8 mouse cellular contexts compared by ENCODE assay signal in the genomic region with DNA sequence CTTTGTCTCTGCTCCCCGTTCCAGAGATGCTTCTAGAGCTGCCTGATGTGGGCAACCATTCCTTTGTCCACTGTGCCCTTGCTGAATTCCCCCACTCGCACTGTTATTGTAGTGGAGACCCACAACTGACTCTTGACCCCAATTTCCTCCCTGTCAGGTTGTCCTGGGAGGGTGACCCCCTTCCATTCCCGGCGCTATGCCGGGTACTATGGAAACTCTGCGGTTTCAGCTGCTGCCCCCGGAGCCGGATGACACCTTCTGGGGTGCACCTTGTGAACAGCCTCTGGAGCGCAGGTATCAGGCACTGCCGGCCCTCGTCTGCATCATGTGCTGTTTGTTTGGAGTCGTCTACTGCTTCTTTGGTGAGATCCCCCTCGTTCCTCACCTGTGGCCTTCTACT. TPM values are rescaled to one million over a fixed set of nuclear protein-coding genes. Genes with fewer than 3 reads are reported as not detected.
A peak's percentile ranks its signal among the peaks of the same experiment; 100 is the strongest.
DNase-seq lines count a peak whose midpoint lies in the region; ATAC-seq and TF ChIP-seq lines count a peak whose summit lies in the region.

No protein-coding gene starts in this region.

- no peak for TF ChIP-seq EP300 in heart, adult 2 months (IDR thresholded peaks at IDR 0.05; ENCODE audit: insufficient read depth, low read depth, low read length)

- no peaks in the 10 kb centered on the region for H3K79me2 ChIP-seq in heart, adult 2 months (replicated peaks; ENCODE audit: control insufficient read depth, insufficient read depth, low read length)

- 24% methylated on average over 13 of the region's 13 CpGs for WGBS in heart, embryonic 14.5 days
- 21% methylated on average over 13 of the region's 13 CpGs for WGBS in heart, adult 2 months
- 15% methylated on average over 13 of the region's 13 CpGs for WGBS in hindbrain, embryonic 11.5 days
- WGBS in midbrain, embryonic 12.5 days, result 17% methylated on average over 13 of the region's 13 CpGs

- H3K27me3 ChIP-seq in heart, embryonic 14.5 days (ENCODE audit: control insufficient read depth, insufficient read depth, low read length), result peaks cover 70% of the 10 kb centered on the region
- peaks cover 5% of the 10 kb centered on the region for H3K27me3 ChIP-seq in heart, adult 2 months (ENCODE audit: control insufficient read depth, insufficient read depth, low read length)
- peaks cover 22% of the 10 kb centered on the region for H3K27me3 ChIP-seq in hindbrain, embryonic 11.5 days (ENCODE audit: control insufficient read depth, insufficient read depth, low read length)
- peaks cover 52% of the 10 kb centered on the region for H3K27me3 ChIP-seq in midbrain, embryonic 12.5 days

- intact Hi-C loops in heart, adult 2 months (cut with DNase I), result loop anchor here (2.0 kb wide), 1 partner anchor 117 kb away; no protein-coding TSS in a partner anchor

- no peak for DNase-seq in heart, adult 2 months
- DNase-seq in hindbrain, embryonic 11.5 days (ENCODE audit: low spot score), result no peak
- DNase-seq in urinary bladder, postnatal 36 days (ENCODE audit: low spot score in 2 of 2), result no peak
- DNase-seq in frontal cortex, postnatal 25 days (ENCODE audit: low spot score in 2 of 2), result no peak
- DNase-seq in embryo, embryonic 10 days (ENCODE audit: low spot score), result no peak

- peak overlapping the region in 1 of 2 experiments; percentile 68; a peak in 3 of 4 replicates for H3K4me3 ChIP-seq in heart, embryonic 14.5 days (ENCODE audit: control insufficient read depth in 1 of 2, insufficient read depth in 1 of 2, low read depth in 1 of 2, low read length in 2 of 2)
- H3K4me3 ChIP-seq in heart, adult 2 months, result no peak overlapping the region
- peak overlapping the region; percentile 98 for H3K4me3 ChIP-seq in cortical plate, adult 2 months (ENCODE audit: insufficient read depth, low read length)
- peak overlapping the region; percentile 88 for H3K4me3 ChIP-seq in hindbrain, embryonic 11.5 days (ENCODE audit: low read depth, low read length)
- H3K4me3 ChIP-seq in midbrain, embryonic 12.5 days, result peak overlapping the region; percentile 82

- no peak for TF ChIP-seq POLR2A in heart, adult 2 months (IDR thresholded peaks at IDR 0.05; ENCODE audit: insufficient read depth, low read depth, low read length)
- TF ChIP-seq POLR2A in cortical plate, adult 2 months (IDR thresholded peaks at IDR 0.05; ENCODE audit: extremely low read depth, insufficient read depth, low read length), result no peak

- ATAC-seq in heart, embryonic 14.5 days (ENCODE audit: insufficient number of reproducible peaks, insufficient read depth, low FRiP score, low read depth), result no peak
- ATAC-seq in hindbrain, embryonic 11.5 days (ENCODE audit: low FRiP score), result no peak
- no peak for ATAC-seq in midbrain, embryonic 12.5 days (ENCODE audit: low FRiP score, low read depth)

- H3K36me3 ChIP-seq in heart, embryonic 14.5 days (ENCODE audit: control insufficient read depth, insufficient read depth, low read length), result peaks cover 26% of the 10 kb centered on the region
- no peaks in the 10 kb centered on the region for H3K36me3 ChIP-seq in heart, adult 2 months (ENCODE audit: control insufficient read depth, insufficient read depth, low read length)
- H3K36me3 ChIP-seq in hindbrain, embryonic 11.5 days (ENCODE audit: control insufficient read depth, insufficient read depth, low read length), result peaks cover 8% of the 10 kb centered on the region; the same call in 1 of the 2 replicates
- H3K36me3 ChIP-seq in midbrain, embryonic 12.5 days, result peaks cover 40% of the 10 kb centered on the region

- peak overlapping the region; percentile 83 for H3K4me2 ChIP-seq in heart, embryonic 14.5 days (ENCODE audit: low read length)
- H3K4me2 ChIP-seq in hindbrain, embryonic 11.5 days (replicated peaks; ENCODE audit: low read depth, low read length), result peak overlapping the region; percentile 92
- H3K4me2 ChIP-seq in midbrain, embryonic 12.5 days (replicated peaks), result peak overlapping the region; percentile 90

- H3K9ac ChIP-seq in heart, embryonic 14.5 days (ENCODE audit: low read length), result no peak overlapping the region
- no peak overlapping the region for H3K9ac ChIP-seq in heart, adult 2 months (ENCODE audit: low read depth, low read length)
- H3K9ac ChIP-seq in hindbrain, embryonic 11.5 days (ENCODE audit: low read depth, low read length), result peak overlapping the region; percentile 84
- peak overlapping the region; percentile 70 for H3K9ac ChIP-seq in midbrain, embryonic 12.5 days (replicated peaks)

- H3K9me3 ChIP-seq in heart, embryonic 14.5 days (ENCODE audit: control insufficient read depth, low read length), result no peaks in the 10 kb centered on the region
- H3K9me3 ChIP-seq in hindbrain, embryonic 11.5 days (ENCODE audit: control insufficient read depth, low read length), result no peaks in the 10 kb centered on the region
- H3K9me3 ChIP-seq in midbrain, embryonic 12.5 days, result no peaks in the 10 kb centered on the region

- no peak for TF ChIP-seq CTCF in heart, adult 2 months (IDR thresholded peaks at IDR 0.05)
- TF ChIP-seq CTCF in cortical plate, adult 2 months (IDR thresholded peaks at IDR 0.05; ENCODE audit: extremely low read depth, insufficient read depth, low read length), result no peak

- peaks cover 12 to 24% of the 10 kb centered on the region in 2 experiments for H3K4me1 ChIP-seq in heart, embryonic 14.5 days (ENCODE audit: control insufficient read depth in 2 of 2, insufficient read depth in 2 of 2, low read length in 2 of 2)
- H3K4me1 ChIP-seq in heart, adult 2 months (ENCODE audit: control insufficient read depth, insufficient read depth, low read length), result peaks cover 4% of the 10 kb centered on the region
- H3K4me1 ChIP-seq in cortical plate, adult 2 months (ENCODE audit: control insufficient read depth, insufficient read depth, low read length), result no peaks in the 10 kb centered on the region
- H3K4me1 ChIP-seq in hindbrain, embryonic 11.5 days (replicated peaks; ENCODE audit: control insufficient read depth, insufficient read depth, low read length), result 0 out of 2 replicates have a peak, but pooled peaks cover 3% of the 10 kb centered on the region
- H3K4me1 ChIP-seq in midbrain, embryonic 12.5 days, result peaks cover 38% of the 10 kb centered on the region

- no peak overlapping the region for H3K27ac ChIP-seq in heart, embryonic 14.5 days (replicated peaks in 1 of 2; ENCODE audit: control insufficient read depth in 1 of 2, insufficient read depth in 1 of 2, low read depth in 2 of 2, low read length in 2 of 2)
- H3K27ac ChIP-seq in heart, adult 2 months, result no peak overlapping the region
- H3K27ac ChIP-seq in cortical plate, adult 2 months (ENCODE audit: insufficient read depth, low read length), result peak overlapping the region; percentile 96
- no peak overlapping the region for H3K27ac ChIP-seq in hindbrain, embryonic 11.5 days (ENCODE audit: low read depth, low read length)
- H3K27ac ChIP-seq in midbrain, embryonic 12.5 days (replicated peaks), result peak overlapping the region; percentile 78

RNA-seq across cellular contexts. Expression of gene Tmem198, which starts 0.7 kb away (rescaled TPM):
- polyA plus RNA-seq in heart, embryonic 14.5 days (2014; fragmentation: Nextera tagmentation; extraction: Ambion mirVana), result 0.20 and 0.38 TPM in 2 replicates
- under 1 TPM; 0.21 to 0.66 TPM for total RNA-seq in heart, adult 2 months (2021)
- polyA plus RNA-seq in heart, adult 2 months (2012; rRNA removed), result 0.39 and 0.73 TPM in 2 replicates
- 103 and 108 TPM in 2 replicates for polyA plus RNA-seq in cortical plate, adult 2 months (2012; rRNA removed)
- 11.1 and 11.6 TPM in 2 replicates for polyA plus RNA-seq in hindbrain, embryonic 11.5 days (2014; fragmentation: Nextera tagmentation; extraction: Ambion mirVana)
- 26.5 and 27.6 TPM in 2 replicates for polyA plus RNA-seq in midbrain, embryonic 12.5 days (2016; fragmentation: Nextera tagmentation; extraction: Ambion mirVana)

RNA-seq across cellular contexts. Expression of gene Chpf, which starts 0.9 kb away (rescaled TPM):
- 23.5 and 27.0 TPM in 2 replicates for polyA plus RNA-seq in heart, embryonic 14.5 days (2014; fragmentation: Nextera tagmentation; extraction: Ambion mirVana)
- total RNA-seq in heart, adult 2 months (2021), result 10 to 100 TPM; 23.2 to 25.0 TPM
- 26.9 and 37.8 TPM in 2 replicates for polyA plus RNA-seq in heart, adult 2 months (2012; rRNA removed)
- 78.0 and 81.6 TPM in 2 replicates for polyA plus RNA-seq in cortical plate, adult 2 months (2012; rRNA removed)
- polyA plus RNA-seq in hindbrain, embryonic 11.5 days (2014; fragmentation: Nextera tagmentation; extraction: Ambion mirVana), result 17.8 and 20.2 TPM in 2 replicates
- 35.9 and 36.3 TPM in 2 replicates for polyA plus RNA-seq in midbrain, embryonic 12.5 days (2016; fragmentation: Nextera tagmentation; extraction: Ambion mirVana)

RNA-seq across cellular contexts. Expression of gene Obsl1, which starts 26.2 kb away (rescaled TPM):
- 109 and 124 TPM in 2 replicates for polyA plus RNA-seq in heart, embryonic 14.5 days (2014; fragmentation: Nextera tagmentation; extraction: Ambion mirVana)
- total RNA-seq in heart, adult 2 months (2021), result 100 to 1,000 TPM; 117 to 131 TPM
- polyA plus RNA-seq in heart, adult 2 months (2012; rRNA removed), result 87.8 and 119 TPM in 2 replicates
- 32.9 and 34.5 TPM in 2 replicates for polyA plus RNA-seq in cortical plate, adult 2 months (2012; rRNA removed)
- 34.0 and 34.4 TPM in 2 replicates for polyA plus RNA-seq in hindbrain, embryonic 11.5 days (2014; fragmentation: Nextera tagmentation; extraction: Ambion mirVana)
- polyA plus RNA-seq in midbrain, embryonic 12.5 days (2016; fragmentation: Nextera tagmentation; extraction: Ambion mirVana), result 42.7 and 46.6 TPM in 2 replicates

RNA-seq across cellular contexts. Expression of gene Inha, which starts 26.8 kb away (rescaled TPM):
- 2.6 and 3.9 TPM in 2 replicates for polyA plus RNA-seq in heart, embryonic 14.5 days (2014; fragmentation: Nextera tagmentation; extraction: Ambion mirVana)
- 1 to 10 TPM; 4.1 to 4.3 TPM for total RNA-seq in heart, adult 2 months (2021)
- polyA plus RNA-seq in heart, adult 2 months (2012; rRNA removed), result 17.0 and 20.4 TPM in 2 replicates
- polyA plus RNA-seq in cortical plate, adult 2 months (2012; rRNA removed), result 88.7 and 90.3 TPM in 2 replicates
- polyA plus RNA-seq in hindbrain, embryonic 11.5 days (2014; fragmentation: Nextera tagmentation; extraction: Ambion mirVana), result 1.3 and 2.0 TPM in 2 replicates
- polyA plus RNA-seq in midbrain, embryonic 12.5 days (2016; fragmentation: Nextera tagmentation; extraction: Ambion mirVana), result 7.2 and 8.9 TPM in 2 replicates

RNA-seq across cellular contexts. Expression of gene Asic4, which starts 29.8 kb away (rescaled TPM):
- polyA plus RNA-seq in heart, embryonic 14.5 days (2014; fragmentation: Nextera tagmentation; extraction: Ambion mirVana), result 0.18 TPM in 1 of 2 replicates, not detected in the other
- total RNA-seq in heart, adult 2 months (2021), result not detected
- not detected in 2 replicates for polyA plus RNA-seq in heart, adult 2 months (2012; rRNA removed)
- polyA plus RNA-seq in cortical plate, adult 2 months (2012; rRNA removed), result 4.6 and 8.3 TPM in 2 replicates
- polyA plus RNA-seq in hindbrain, embryonic 11.5 days (2014; fragmentation: Nextera tagmentation; extraction: Ambion mirVana), result 1.9 and 4.4 TPM in 2 replicates
- polyA plus RNA-seq in midbrain, embryonic 12.5 days (2016; fragmentation: Nextera tagmentation; extraction: Ambion mirVana), result 45.0 and 47.7 TPM in 2 replicates

Comparison
In these comparisons a context has a peak if more than half of its experiments do, and no peak if none do; other contexts are left out.
1. H3K27ac ChIP-seq: peak in cortical plate, adult 2 months (single experiment) and midbrain, embryonic 12.5 days (single experiment); none in heart, embryonic 14.5 days (0 of 2), heart, adult 2 months (single experiment) and hindbrain, embryonic 11.5 days (single experiment).
2. H3K9ac ChIP-seq: peak in hindbrain, embryonic 11.5 days (single experiment) and midbrain, embryonic 12.5 days (single experiment); none in heart, embryonic 14.5 days (single experiment) and heart, adult 2 months (single experiment).
3. Peak in every context shown above with its lines, with median percentiles within 50 percentile points of each other: H3K4me2 ChIP-seq.